Mouse (Mus musculus) neural tube, postnatal 0 days (tissue): ENCODE data around the gene Psma6. TPM values are rescaled to one million over a fixed set of nuclear protein-coding genes. Genes with fewer than 3 reads are reported as not detected.

ENCODE experiments used
- polyA plus RNA-seq: library from polyadenylated mRNA; unstranded; fragments of >200 nt; fragmentation: Nextera tagmentation; extraction: Ambion mirVana; gene quantifications from 2 replicates; pipeline ENCODE4 v1.2.1, GENCODE M21; 2015

Psma6 gene
- polyA plus RNA-seq: 409 and 433 TPM in 2 replicates

GRCm38 (mm10) chr12:55384023-55384749 is at the start of gene Psma6:
Gene Psma6, plus strand, starts transcription at chr12:55384222.

Other genes with a start within 250 kb of the Psma6 start
- gene Srp54b, start 229.1 kb upstream of the Psma6 start, polyA plus RNA-seq: 52.2 and 64.2 TPM in 2 replicates
- not detected in 2 replicates for gene 1700047I17Rik2, start 184.6 kb upstream of the Psma6 start, polyA plus RNA-seq
- gene Srp54c, start 154.1 kb upstream of the Psma6 start, polyA plus RNA-seq: 70.6 and 80.7 TPM in 2 replicates
- 7.6 and 7.8 TPM in 2 replicates for gene 1110008L16Rik, start 84.6 kb upstream of the Psma6 start, polyA plus RNA-seq
- gene Ppp2r3c, start 81.2 kb upstream of the Psma6 start, polyA plus RNA-seq: 15.8 and 16.7 TPM in 2 replicates
- gene Nfkbia, start 108.4 kb downstream of the Psma6 start, polyA plus RNA-seq: 68.9 and 78.2 TPM in 2 replicates
- 0.23 TPM in 1 of 2 replicates, not detected in the other for gene Aldoart2, start 181.0 kb downstream of the Psma6 start, polyA plus RNA-seq
- 0.74 and 0.85 TPM in 2 replicates for gene Insm2, start 215.2 kb downstream of the Psma6 start, polyA plus RNA-seq